Mouse (Mus musculus) layer of hippocampus, postnatal 14 days (tissue): ENCODE data around the gene Slc26a9. TPM values are rescaled to one million over a fixed set of nuclear protein-coding genes. Genes with fewer than 3 reads are reported as not detected.

Experiments used
- DNase-seq, 2 experiments: peaks; one replicate each; pipeline ENCODE4 v3.0.0; 2021 to 2022; ENCODE audit warnings: low spot score in 2 of 2, mixed read lengths in 1 of 2
- total RNA-seq, 2 experiments: library from RNA; stranded (reverse); gene quantifications; 2 replicates each; pipeline ENCODE4 v1.2.3; 2021

Slc26a9 gene
- total RNA-seq, 2 experiments from 2014 or later, result 0.26 to 0.30 TPM

DNA sequence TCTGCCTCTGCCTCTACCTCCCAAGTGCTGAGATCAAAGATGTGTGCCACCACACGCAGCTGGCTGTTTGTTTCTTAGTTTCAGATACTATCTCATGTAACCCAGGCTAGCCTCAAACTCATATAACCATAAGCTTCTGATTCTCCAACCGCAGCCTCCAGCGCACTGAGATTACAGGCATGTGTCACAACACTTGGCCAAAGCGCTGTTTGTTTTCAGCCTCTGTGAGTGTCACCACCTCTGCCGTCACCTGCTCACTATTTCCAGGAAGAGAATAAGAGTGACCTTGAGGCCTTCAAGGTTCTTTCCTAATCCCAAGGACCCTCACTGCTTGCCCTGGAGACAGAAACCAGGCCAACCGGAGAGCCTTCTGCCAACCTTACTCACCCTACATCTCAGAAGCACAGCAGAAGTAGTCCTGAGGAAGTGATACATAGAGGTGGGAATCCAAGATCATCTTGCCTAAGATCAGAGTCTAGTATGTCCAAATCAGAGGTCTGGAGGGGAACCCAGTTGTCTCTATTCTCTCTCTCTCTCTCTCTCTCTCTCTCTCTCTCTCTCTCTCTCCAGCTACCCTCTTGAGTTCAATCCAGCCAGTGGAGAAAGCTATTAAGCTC, 9.1 kb upstream of the Slc26a9 start:
- DNase-seq, result no peak

- no peak for DNase-seq
These were observed 7.3 kb upstream of the Slc26a9 start for GRCm38 (mm10) chr1:131736494-131736893.

DNA sequence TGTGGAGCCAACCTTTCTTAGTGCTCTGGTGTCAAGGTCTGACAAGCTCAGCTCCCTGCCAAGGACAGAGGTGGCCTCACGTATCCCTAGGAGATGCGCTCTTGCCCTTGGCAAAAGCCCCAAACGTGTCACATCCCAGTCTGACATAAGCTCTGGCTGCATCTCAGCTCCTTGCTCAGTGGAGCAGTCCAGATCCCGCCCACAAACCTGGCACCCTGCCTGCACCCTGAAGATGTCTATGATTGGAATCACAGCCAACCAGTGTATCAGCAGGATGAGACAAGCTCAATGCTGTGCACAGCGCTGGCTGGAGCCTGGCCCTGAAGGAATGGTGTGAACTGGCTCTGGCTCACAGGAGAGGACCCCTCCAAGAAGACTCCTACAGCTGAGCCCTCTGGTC, 6.6 kb upstream of the Slc26a9 start:
- peak; percentile 75 to 82 for DNase-seq

DNA sequence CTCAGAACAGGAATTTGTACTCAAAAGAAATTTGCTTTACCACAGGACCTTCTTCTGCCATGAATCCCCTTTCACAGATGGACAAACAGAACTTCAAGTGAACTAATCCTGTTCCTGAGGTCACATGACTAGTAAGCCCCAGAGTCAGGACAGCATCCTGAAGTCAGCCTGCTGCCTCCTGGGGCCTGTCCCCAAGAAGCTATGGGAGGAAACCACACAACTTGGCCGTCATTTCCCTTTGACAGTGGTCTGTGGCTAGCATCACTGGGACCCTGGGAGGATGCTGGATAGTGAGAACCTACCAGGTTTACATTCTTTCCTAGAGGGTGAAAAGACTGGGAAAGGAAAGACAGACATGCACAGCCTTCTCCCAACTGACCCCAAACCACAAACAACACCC, 5.1 kb upstream of the Slc26a9 start:
- no peak for DNase-seq

DNA sequence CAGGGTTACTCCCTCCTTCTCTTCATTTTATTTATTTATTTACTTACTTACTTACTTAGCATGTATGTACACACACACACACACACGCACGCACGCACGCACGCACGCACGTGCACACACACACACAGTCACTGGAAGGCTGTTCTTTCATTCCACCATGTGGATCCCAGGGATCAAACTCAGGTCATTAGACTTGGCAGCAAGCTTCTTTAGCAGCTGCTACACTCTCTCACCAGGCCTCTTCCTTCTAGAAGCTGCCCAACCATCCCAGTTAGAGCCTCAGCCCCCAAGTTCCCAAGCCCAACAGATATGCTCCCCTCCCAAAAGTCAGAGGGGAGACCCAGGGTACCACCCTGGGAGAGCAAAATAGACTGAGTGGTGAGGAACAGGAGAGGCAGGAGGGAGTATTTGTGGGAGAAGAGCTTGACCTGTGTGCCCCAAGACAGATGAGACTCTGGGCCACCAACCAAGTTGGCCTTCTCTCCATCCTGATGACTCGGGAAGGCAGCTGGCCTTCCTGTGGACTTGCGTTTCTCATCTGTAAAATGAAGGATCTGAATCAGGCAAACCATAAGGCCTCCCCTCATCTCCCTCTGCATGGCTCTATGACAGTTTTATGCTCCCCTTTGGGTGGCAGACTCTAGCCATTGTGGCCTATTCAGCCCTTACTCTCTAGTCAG, 4.2 kb upstream of the Slc26a9 start:
- no peak for DNase-seq

DNA sequence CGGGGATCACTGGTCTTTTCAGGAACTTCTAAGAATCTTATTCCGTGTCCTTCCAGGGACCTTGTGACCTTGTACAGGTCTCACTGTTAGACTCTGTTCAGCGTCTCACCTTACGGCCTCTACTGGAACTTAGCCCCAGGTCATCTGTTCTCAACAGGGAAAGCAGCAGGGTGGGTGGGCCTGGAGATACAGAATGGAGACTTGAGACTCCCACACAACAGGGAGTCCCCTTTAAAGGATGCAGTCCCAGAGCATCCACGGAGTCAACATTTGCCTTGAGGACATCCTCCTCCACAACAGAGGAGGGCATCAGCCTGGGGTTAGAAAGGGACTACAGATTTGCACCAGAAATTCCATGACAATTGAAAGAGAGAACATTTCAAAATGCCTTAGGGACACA, 1.6 kb downstream of the Slc26a9 start:
- no peak for DNase-seq

DNA sequence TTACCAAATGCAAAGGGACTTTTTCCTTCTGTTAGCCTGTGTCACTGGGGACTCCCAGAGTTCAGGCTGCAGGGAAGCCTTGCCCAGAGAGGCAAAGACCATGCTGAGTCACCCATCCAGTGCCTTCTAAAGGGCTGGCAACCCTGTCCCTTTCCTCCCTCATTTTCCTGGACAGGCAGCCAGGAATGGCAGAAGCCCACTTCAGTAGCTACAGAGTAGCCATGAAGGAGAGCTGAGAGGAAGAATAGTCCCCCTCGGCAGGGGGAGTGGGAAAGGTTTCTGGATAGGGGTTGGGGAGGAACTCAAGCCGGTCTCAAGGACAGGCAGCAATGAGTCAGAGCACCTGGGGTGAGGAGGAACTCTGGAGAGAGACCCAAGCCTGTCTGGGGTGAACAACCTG, 3.9 kb downstream of the Slc26a9 start:
- no peak for DNase-seq

DNA sequence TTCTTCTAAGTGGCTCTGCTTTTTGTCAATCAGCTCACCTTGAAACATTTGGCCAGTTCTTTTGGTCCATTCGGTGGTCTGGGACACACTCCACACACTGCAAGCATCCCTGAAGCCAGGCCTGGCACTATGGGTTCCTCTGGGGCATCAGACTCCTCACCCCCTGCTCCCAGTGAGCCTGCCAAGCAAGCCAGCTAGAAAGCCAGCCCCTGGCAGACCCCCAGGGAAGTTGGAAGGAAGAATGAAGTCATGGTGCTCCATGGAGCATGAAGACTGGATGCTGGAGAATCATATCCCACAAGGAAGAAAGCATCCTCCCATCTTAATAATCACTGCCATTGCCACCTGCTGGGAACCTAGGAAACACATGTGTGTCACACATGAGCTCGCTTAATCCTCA, 4.8 kb downstream of the Slc26a9 start:
- no peak for DNase-seq

- DNase-seq, result no peak
These were observed 6.1 kb downstream of the Slc26a9 start for GRCm38 (mm10) chr1:131749706-131750545.

DNA sequence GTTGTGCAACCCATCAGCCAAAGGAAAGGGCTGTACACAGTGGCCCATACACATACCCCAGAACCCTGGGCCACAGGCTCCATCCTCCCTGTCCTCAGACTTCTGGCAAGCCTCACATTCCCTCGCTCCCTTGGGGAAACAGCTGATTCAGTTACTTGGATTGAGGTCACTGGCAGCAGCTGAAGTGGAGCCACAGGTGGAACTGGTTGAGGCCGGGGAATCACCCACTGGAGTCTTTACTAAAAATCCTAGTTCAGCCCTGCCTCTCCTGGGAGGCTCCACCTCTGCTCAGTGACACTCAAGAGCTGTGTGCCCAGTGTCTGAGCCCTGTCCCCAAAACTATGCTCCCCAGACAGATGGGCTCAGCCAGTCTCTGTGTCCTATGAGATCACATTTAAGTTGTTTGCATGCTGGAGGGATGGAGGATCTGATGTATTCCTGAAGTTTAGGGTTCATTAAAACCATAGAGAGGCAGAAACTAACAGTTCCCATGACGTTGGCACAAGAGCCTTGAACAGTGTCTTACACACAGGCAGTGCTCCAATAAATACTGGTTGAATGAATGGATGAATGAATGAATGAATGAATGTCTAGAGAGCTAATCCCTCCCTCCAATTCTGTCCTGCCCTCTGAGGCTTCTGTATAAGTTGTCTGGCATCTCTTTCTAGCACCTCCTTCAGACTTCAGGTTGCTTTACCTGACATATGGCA, 7.5 kb downstream of the Slc26a9 start:
- DNase-seq, result no peak

DNA sequence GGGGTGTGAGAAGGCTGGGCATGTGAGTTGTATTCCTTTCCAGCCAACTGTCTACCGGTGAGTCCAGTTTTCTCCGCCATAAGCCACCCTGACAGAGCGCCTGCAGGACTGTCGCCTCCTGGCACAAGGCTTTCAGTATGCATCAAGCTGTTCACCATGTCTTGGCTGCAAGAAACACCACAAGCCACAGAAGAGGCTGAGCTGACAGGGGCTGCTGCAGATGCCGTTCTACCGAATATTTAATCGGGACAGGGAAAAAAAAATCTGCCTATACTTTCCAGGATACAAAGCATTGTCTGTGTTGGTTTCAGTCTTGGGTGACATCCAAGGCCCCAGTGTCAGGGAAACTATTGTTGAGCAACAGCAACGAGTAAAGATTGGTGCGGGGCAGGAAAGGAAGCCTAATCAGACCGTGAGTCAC, 8.1 kb downstream of the Slc26a9 start:
- DNase-seq, result peak in 1 of 2 experiments; percentile 21

GRCm38 (mm10) chr1:131754212-131754829, 10.5 kb downstream of the Slc26a9 start:
- no peak for DNase-seq

GRCm38 (mm10) chr1:131754916-131755315, 11.1 kb downstream of the Slc26a9 start:
- DNase-seq, result no peak

DNA sequence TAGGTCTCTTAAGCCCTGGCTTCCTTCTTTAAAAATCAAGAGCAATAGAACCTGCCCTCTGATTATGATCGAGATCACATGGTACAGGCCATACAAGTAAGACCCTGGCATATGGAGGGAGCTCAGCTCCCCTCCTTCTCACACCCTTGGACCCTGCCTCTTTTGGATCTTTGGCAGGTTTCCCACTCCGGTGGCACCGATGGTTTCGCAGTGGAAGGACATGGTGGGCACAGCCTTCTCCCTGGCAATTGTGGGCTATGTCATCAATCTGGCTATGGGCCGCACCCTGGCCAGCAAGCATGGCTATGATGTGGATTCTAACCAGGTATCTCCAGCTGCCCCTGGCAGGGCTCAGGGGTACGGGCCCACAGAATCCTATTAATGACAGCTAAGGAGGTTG, 13.4 kb downstream of the Slc26a9 start:
- no peak for DNase-seq

- no peak for DNase-seq
These were observed 15.0 kb downstream of the Slc26a9 start for GRCm38 (mm10) chr1:131758796-131759195.

DNA sequence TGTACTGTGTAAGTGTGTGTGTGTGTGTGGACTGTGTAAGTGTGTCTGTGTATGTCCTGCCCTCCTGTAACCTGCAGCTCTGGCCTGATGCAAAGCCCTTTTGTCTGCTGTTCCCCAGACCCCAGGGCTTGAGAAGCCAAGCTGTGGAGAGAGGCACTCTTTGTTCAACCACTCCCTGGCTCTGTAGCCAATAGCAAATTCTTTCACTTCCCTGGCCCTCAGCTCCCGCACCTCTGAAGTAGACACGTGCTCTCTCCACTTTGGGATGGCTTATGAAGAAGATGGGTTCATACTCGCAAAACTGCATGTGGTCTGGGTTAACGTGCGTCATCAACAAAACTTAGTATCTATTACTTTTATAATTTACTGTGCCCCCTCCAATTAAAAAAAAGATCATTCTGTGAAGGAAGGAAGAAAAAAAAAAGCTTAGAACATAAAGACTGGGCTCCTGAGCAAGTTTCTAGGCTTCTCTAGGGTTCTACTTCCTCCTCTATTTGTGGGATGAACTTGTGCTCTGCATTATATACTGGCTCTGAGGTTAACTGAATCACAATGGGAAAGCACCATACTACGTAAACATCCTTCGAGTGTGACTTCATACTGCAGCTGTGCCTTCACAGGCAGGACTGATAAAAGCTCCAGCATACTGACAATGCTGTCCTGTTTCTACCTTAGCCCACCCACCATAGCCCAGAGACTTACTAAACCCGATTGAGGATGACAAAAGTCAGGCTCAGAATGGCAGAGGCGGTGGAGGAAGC, 16.0 kb downstream of the Slc26a9 start:
- no peak for DNase-seq

GRCm38 (mm10) chr1:131760428-131760820, 16.6 kb downstream of the Slc26a9 start:
- DNase-seq, result no peak

DNA sequence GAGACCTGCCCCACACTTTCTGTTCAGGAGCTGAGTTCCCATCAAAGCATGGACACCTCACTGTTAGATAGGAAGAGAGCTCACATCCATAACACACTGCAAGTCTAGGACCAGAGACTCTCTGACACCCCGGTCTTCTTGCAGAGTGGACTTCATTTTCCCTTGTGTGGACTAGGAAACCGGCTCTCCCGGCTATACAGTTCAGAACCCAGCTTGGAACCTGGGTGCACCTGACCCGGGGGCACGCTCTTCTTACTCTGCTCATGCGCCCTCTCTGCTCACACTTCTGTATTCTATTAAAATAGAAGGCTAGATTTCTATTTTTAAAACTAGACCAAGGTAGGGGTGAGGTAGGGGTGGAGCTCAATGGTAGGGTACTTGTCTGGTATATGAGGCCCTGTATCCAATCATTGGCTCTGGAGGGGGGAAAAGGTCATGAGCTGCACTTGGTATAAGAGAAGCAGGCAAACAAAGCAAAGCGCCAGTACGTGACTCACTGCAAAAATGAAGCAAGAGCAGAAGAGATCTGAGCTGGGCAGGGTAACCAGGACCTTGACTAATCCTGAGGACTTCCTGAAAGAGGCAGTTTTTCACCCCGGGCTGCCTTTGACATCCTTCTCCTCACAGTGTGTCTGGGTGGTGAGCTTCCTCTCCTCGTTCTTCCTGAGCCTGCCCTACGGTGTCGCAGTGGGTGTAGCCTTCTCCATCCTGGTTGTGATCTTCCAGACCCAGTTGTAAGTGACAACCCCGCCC, 17.4 kb downstream of the Slc26a9 start:
- no peak for DNase-seq

DNA sequence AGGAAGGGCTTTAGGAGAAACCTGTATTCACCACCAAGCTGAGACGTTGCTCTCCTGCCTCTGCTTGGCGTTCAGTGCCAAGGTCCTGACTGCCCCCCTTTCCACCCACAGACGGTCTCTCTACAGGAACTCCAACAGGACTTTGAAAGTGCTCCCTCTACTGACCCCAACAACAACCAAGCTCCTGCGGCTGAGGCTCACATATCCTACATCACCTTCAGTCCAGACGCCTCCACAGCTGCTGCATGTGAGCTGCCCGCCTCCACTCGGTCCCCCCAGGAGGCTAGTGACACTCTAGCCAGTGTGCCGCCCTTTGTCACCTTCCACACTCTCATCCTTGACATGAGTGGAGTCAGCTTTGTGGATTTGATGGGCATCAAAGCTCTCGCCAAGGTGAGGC, 19.9 kb downstream of the Slc26a9 start:
- no peak for DNase-seq
